Mouse (Mus musculus): Measurements from ENCODE around the gene Dmc1. TPM values are rescaled to one million over a fixed set of nuclear protein-coding genes. Genes with fewer than 3 reads are reported as not detected.
A peak's percentile ranks its signal among the peaks of the same experiment; 100 is the strongest.

Gene Dmc1
- polyA plus RNA-seq, 2 experiments = 0.32 to 0.40 TPM

DNA sequence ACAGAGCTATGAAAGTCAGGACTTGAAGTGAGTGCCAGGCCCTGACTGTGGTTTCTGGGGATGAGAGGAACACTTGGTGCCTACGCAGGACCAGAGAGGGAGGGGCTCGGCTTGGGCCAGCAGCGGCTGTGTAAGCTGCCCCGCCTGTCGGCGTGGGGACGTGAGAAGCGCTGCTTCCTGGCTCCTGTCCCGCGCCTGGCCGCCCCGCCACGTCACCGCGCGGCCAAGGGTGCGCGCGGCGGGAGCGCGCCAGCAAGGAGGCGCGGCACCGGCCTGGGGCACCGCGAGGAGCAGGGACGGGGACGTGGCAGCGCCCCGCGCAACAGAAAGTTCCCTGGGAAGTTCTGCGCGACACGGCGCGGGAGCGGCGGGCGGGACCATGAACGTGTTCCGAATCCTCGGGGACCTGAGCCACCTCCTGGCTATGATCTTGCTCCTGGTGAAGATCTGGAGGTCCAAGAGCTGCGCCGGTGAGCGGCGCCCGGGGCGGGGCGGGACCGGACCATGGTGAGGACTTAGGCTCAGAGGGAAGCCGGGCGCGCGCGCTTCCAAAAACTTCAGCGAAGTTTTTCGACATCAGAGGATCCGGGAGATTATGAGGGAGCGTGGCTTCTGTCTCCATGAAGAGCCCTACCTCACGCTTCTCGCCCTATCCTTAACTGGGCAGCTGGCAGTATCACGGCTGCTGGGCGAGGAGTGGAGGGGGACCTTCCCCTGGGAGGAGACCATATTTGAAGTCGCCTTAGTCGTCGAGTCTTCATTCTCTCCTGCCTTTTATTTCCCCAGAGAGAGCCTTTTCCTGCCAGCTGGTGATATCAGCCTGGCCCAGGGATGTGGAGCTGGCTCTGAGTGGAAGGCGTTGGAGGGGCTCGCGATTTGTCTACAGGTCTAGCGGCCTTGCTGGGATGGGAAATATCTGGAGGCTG lies 88.5 kb downstream of the Dmc1 start, which contains the start of gene Kdelr3:
Kdelr3 (plus strand) TSS at position 241 of the 926 bp plus-strand sequence.
- Histone ChIP-seq H3K9me3 (ENCODE audit: control insufficient read depth, low read length) (no peaks in the 10 kb centered on the region), H3K4me3 (ENCODE audit: insufficient read depth in 1 of 2, low read depth in 2 of 2, low read length in 2 of 2) (peak within 1 kb of the TSS; percentile 31 to 54), H3K27ac (no peak within 1 kb of the TSS), H3K4me1 (replicated peaks; ENCODE audit: control insufficient read depth in 2 of 2, insufficient read depth in 2 of 2, low read length in 1 of 2) (peaks cover 11 to 13% of the 10 kb centered on the region in 2 experiments), H3K36me3 (replicated peaks; ENCODE audit: control insufficient read depth, insufficient read depth, low read depth) (no peaks in the 10 kb centered on the region), H3K27me3 (ENCODE audit: control insufficient read depth, insufficient read depth, low read length) (peaks cover 65% of the 10 kb centered on the region), H3K4me2 (ENCODE audit: low read depth) (peak within 1 kb of the TSS; percentile 49), H3K9ac (replicated peaks) (no peak within 1 kb of the TSS)
- ATAC-seq (ENCODE audit: insufficient read depth) (no peak), DNase-seq (ENCODE audit: low read depth in 3 of 3, low spot score in 3 of 3) (no peak)
- WGBS (ENCODE audit: insufficient replicate concordance) = 1% methylated on average over 71 of the region's 71 CpGs
- TF ChIP-seq CTCF (IDR thresholded peaks at IDR 0.05; ENCODE audit: low read depth) (no peak), EP300 (IDR thresholded peaks at IDR 0.05; ENCODE audit: low read depth) (no peak)

DNA sequence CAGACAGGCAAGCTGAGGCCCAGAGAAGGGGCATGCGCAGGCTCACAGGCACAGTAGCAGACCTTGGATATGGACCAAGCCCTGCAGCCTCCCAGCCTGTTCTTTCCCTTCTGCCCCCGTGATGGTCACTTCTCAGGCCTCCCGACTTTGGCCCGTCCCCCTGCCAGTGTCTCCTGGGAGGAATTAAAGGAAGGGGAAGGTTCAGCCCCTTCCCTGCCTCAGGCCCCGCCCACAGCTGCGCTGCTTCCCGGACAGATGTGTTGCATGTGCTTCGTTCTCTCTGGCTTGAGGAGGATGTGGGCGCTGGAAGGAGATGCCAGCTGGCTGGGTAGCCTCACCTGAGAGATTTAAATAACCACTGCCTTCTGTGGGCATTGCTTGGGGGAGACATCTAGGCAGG lies 91.0 kb downstream of the Dmc1 start:
- H3K4me3 ChIP-seq (ENCODE audit: insufficient read depth in 1 of 2, low read depth in 2 of 2, low read length in 2 of 2) = no peak overlapping the region
- H3K4me1 ChIP-seq (replicated peaks; ENCODE audit: control insufficient read depth in 2 of 2, insufficient read depth in 2 of 2, low read length in 1 of 2) = peaks cover 2% of the 10 kb centered on the region in 2 experiments
- H3K27me3 ChIP-seq (ENCODE audit: control insufficient read depth, insufficient read depth, low read length) = peaks cover 83% of the 10 kb centered on the region
- H3K9me3 ChIP-seq (ENCODE audit: control insufficient read depth, low read length) = no peaks in the 10 kb centered on the region
- WGBS (ENCODE audit: insufficient replicate concordance) = 14% methylated on average over 9 of the region's 9 CpGs
- DNase-seq (ENCODE audit: low read depth in 3 of 3, low spot score in 3 of 3) = no peak
- no peak overlapping the region for H3K9ac ChIP-seq (replicated peaks)
- ATAC-seq (ENCODE audit: insufficient read depth) = no peak
- no peak overlapping the region for H3K27ac ChIP-seq
- H3K4me2 ChIP-seq (ENCODE audit: low read depth) = no peak overlapping the region
- H3K36me3 ChIP-seq (replicated peaks; ENCODE audit: control insufficient read depth, insufficient read depth, low read depth) = no peaks in the 10 kb centered on the region
- TF ChIP-seq EP300 (IDR thresholded peaks at IDR 0.05; ENCODE audit: low read depth) = no peak
- no peak for TF ChIP-seq CTCF (IDR thresholded peaks at IDR 0.05; ENCODE audit: low read depth)

DNA sequence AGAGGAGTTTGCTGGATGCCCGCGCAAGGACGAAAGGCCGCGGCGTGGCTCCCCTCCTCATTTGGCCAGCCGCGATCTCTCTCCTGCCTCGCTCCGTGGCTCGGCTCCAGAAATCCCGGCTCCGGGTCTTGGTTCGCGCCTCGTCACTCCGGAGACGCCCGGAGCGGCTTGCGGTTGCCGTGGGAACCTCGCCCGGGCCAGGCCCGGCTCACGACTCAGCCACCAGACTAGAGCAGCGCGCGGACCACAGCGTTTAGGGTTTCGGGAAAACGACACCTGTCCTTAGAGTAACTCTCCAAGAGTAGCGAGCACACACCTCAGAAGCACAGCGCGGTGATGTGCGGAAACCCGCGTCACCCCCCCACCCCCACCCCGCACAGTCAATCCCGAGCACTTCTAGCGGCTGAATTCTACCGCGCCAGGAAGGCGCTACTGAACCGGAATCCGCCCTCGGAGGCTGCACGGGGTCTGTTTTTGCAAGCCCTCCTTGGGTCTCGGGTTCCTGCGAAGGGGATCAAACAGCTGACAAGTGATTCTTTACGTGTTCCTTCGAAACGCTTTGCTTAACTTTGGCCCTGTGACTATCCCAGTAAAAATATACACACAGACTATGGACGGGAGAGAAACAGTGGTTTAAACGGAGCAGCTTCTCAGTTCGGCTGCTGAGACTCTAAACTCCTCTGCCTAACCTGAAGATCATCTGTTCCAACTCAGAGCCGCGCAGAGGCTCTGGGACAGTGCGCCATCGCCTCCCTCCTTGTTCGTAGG lies 93.2 kb downstream of the Dmc1 start:
- no peak for TF ChIP-seq EP300 (IDR thresholded peaks at IDR 0.05; ENCODE audit: low read depth)
- no peak for TF ChIP-seq CTCF (IDR thresholded peaks at IDR 0.05; ENCODE audit: low read depth)
- Histone ChIP-seq H3K4me3 (ENCODE audit: insufficient read depth in 1 of 2, low read depth in 2 of 2, low read length in 2 of 2) (peak overlapping the region in 1 of 2 experiments; percentile 6; a peak in 1 of 4 replicates), H3K4me2 (ENCODE audit: low read depth) (peak overlapping the region; percentile 42), H3K27me3 (ENCODE audit: control insufficient read depth, insufficient read depth, low read length) (peaks cover 82% of the 10 kb centered on the region), H3K9ac (replicated peaks) (no peak overlapping the region), H3K9me3 (ENCODE audit: control insufficient read depth, low read length) (no peaks in the 10 kb centered on the region), H3K36me3 (replicated peaks; ENCODE audit: control insufficient read depth, insufficient read depth, low read depth) (no peaks in the 10 kb centered on the region), H3K4me1 (replicated peaks; ENCODE audit: control insufficient read depth in 2 of 2, insufficient read depth in 2 of 2, low read length in 1 of 2) (no peaks in the 10 kb centered on the region), H3K27ac (no peak overlapping the region)
- WGBS (ENCODE audit: insufficient replicate concordance) = 3% methylated on average over 60 of the region's 61 CpGs
- DNase-seq (ENCODE audit: low read depth in 3 of 3, low spot score in 3 of 3) = no peak
- ATAC-seq (ENCODE audit: insufficient read depth) = no peak

Small RNAs within 50 kb of the gene (microRNA-seq; reads per million reads assigned to microRNA genes)
- gene Gm27903 = not detected

Other genes starting within 250 kb of the Dmc1 start
- gene Tmem184b, start 201.5 kb downstream of the Dmc1 start, polyA plus RNA-seq (2012; rRNA removed) = 7.2 and 10.3 TPM in 2 replicates
- 5.7 and 8.6 TPM in 2 replicates for gene Tmem184b, start 201.5 kb downstream of the Dmc1 start, polyA plus RNA-seq (2014; fragmentation: Nextera tagmentation; extraction: Ambion mirVana)
- 9.5 and 9.8 TPM in 2 replicates for gene Csnk1e, start 149.5 kb downstream of the Dmc1 start, polyA plus RNA-seq (2012; rRNA removed)
- gene Csnk1e, start 149.5 kb downstream of the Dmc1 start, polyA plus RNA-seq (2014; fragmentation: Nextera tagmentation; extraction: Ambion mirVana) = 3.7 and 5.5 TPM in 2 replicates
- not detected in 2 replicates for gene Kcnj4, start 99.9 kb downstream of the Dmc1 start, polyA plus RNA-seq (2012; rRNA removed)
- not detected in 2 replicates for gene Kcnj4, start 99.9 kb downstream of the Dmc1 start, polyA plus RNA-seq (2014; fragmentation: Nextera tagmentation; extraction: Ambion mirVana)
- gene Kdelr3, start 88.7 kb downstream of the Dmc1 start, polyA plus RNA-seq (2012; rRNA removed) = 2.3 and 2.6 TPM in 2 replicates
- gene Kdelr3, start 88.7 kb downstream of the Dmc1 start, polyA plus RNA-seq (2014; fragmentation: Nextera tagmentation; extraction: Ambion mirVana) = 3.2 TPM in 2 replicates
- 71.4 and 104 TPM in 2 replicates for gene Ddx17, start 58.4 kb downstream of the Dmc1 start, polyA plus RNA-seq (2012; rRNA removed)
- 13.9 and 19.0 TPM in 2 replicates for gene Ddx17, start 58.4 kb downstream of the Dmc1 start, polyA plus RNA-seq (2014; fragmentation: Nextera tagmentation; extraction: Ambion mirVana)
- 0.26 and 0.35 TPM in 2 replicates for gene Fam227a, start 53.8 kb upstream of the Dmc1 start, polyA plus RNA-seq (2012; rRNA removed)
- gene Fam227a, start 53.8 kb upstream of the Dmc1 start, polyA plus RNA-seq (2014; fragmentation: Nextera tagmentation; extraction: Ambion mirVana) = 0.06 TPM in 1 of 2 replicates, not detected in the other
- gene Cby1, start 54.1 kb upstream of the Dmc1 start, polyA plus RNA-seq (2012; rRNA removed) = 4.0 and 4.6 TPM in 2 replicates
- gene Cby1, start 54.1 kb upstream of the Dmc1 start, polyA plus RNA-seq (2014; fragmentation: Nextera tagmentation; extraction: Ambion mirVana) = 13.4 and 15.7 TPM in 2 replicates
- 51.1 and 58.4 TPM in 2 replicates for gene Tomm22, start 65.8 kb upstream of the Dmc1 start, polyA plus RNA-seq (2012; rRNA removed)
- 142 and 148 TPM in 2 replicates for gene Tomm22, start 65.8 kb upstream of the Dmc1 start, polyA plus RNA-seq (2014; fragmentation: Nextera tagmentation; extraction: Ambion mirVana)
- gene Josd1, start 82.8 kb upstream of the Dmc1 start, polyA plus RNA-seq (2012; rRNA removed) = 19.7 and 21.4 TPM in 2 replicates
- 13.0 and 13.2 TPM in 2 replicates for gene Josd1, start 82.8 kb upstream of the Dmc1 start, polyA plus RNA-seq (2014; fragmentation: Nextera tagmentation; extraction: Ambion mirVana)
- 23.5 and 23.7 TPM in 2 replicates for gene Gtpbp1, start 85.7 kb upstream of the Dmc1 start, polyA plus RNA-seq (2012; rRNA removed)
- 22.6 and 28.2 TPM in 2 replicates for gene Gtpbp1, start 85.7 kb upstream of the Dmc1 start, polyA plus RNA-seq (2014; fragmentation: Nextera tagmentation; extraction: Ambion mirVana)
- gene Sun2, start 137.4 kb upstream of the Dmc1 start, polyA plus RNA-seq (2012; rRNA removed) = 6.2 and 7.0 TPM in 2 replicates
- 1.6 TPM in 2 replicates for gene Sun2, start 137.4 kb upstream of the Dmc1 start, polyA plus RNA-seq (2014; fragmentation: Nextera tagmentation; extraction: Ambion mirVana)
- 5.5 TPM in 2 replicates for gene Dnal4, start 172.7 kb upstream of the Dmc1 start, polyA plus RNA-seq (2012; rRNA removed)
- 6.3 and 6.8 TPM in 2 replicates for gene Dnal4, start 172.7 kb upstream of the Dmc1 start, polyA plus RNA-seq (2014; fragmentation: Nextera tagmentation; extraction: Ambion mirVana)
- gene Nptxr, start 199.7 kb upstream of the Dmc1 start, polyA plus RNA-seq (2012; rRNA removed) = 0.09 and 0.13 TPM in 2 replicates
- gene Nptxr, start 199.7 kb upstream of the Dmc1 start, polyA plus RNA-seq (2014; fragmentation: Nextera tagmentation; extraction: Ambion mirVana) = 0.11 TPM in 1 of 2 replicates, not detected in the other
- gene Npcd, start 229.1 kb upstream of the Dmc1 start, polyA plus RNA-seq (2012; rRNA removed) = not detected in 2 replicates
- gene Npcd, start 229.1 kb upstream of the Dmc1 start, polyA plus RNA-seq (2014; fragmentation: Nextera tagmentation; extraction: Ambion mirVana) = 0.08 TPM in 1 of 2 replicates, not detected in the other
- gene Cbx6, start 229.6 kb upstream of the Dmc1 start, polyA plus RNA-seq (2012; rRNA removed) = 7.2 and 7.7 TPM in 2 replicates
- 2.9 and 3.7 TPM in 2 replicates for gene Cbx6, start 229.6 kb upstream of the Dmc1 start, polyA plus RNA-seq (2014; fragmentation: Nextera tagmentation; extraction: Ambion mirVana)